Mouse (Mus musculus) skeletal muscle tissue, adult 2 months (tissue): ENCODE results near the gene C130060K24Rik.

Source experiments
- DNase-seq: peaks from one replicate; pipeline ENCODE4 v3.0.0-alpha.2; 2012; ENCODE audit warnings: low read depth, low spot score

The C130060K24Rik gene

DNA sequence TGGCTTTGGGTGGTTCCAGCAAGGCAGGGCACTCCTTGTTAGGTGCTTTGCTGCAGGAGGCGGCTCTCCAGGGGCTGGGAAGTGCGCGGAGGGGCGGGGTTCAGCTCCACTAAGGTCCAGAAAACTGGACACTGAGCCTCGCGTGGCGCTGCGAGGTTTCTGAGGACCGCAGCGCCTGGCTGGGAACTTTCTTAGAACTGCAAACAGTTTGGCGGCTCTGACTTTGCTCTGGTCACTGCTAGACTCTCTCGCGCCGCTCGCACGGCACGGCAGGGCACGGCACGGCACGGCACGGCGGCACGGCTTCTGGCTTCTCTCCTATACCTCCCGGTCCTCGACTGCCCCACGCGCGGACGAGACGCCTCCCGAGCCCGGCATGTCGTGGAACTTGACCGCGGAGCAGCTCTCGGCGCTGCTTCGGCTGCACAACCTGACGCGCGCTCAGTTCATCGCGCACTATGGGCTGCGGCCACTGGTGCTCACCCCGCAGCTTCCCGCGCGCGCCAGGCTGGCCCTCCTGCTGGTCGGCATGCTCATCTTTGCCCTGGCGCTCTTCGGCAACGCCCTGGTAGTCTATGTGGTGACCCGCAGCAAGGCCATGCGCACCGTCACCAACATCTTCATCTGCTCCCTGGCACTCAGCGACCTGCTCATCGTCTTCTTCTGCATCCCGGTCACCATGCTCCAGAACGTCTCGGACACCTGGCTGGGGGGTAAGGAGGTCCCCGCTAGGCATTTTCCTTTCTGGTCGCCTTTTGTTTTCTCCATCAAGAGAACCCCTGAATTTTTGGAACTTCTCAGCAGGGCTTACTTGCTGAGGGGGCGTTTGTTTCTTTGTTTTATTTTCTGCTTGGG, at the start of gene C130060K24Rik:
Gene C130060K24Rik (plus strand): TSS at position 188 of the 855 bp plus-strand sequence.
- DNase-seq, result no peak

DNA sequence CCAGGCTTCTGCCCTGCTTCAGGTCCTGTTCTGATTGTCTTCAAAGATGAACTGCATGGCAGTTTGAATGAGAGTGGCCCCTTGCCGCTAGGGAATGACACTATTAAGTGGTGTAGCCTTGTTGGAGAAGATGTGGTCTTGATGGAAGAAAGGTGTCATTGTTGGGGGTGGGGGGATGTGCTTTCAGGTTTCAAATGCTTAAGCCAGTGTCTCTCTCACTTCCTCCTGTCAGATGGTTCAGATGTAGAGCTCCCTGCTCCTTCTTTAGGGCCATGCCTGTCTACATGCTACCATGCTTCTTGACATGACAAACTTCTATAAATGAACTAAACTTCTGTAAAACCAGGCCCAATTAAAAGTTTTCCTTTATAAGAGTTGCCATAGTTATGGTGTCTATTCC, 46.7 kb upstream of the C130060K24Rik start:
- no peak for DNase-seq

DNA sequence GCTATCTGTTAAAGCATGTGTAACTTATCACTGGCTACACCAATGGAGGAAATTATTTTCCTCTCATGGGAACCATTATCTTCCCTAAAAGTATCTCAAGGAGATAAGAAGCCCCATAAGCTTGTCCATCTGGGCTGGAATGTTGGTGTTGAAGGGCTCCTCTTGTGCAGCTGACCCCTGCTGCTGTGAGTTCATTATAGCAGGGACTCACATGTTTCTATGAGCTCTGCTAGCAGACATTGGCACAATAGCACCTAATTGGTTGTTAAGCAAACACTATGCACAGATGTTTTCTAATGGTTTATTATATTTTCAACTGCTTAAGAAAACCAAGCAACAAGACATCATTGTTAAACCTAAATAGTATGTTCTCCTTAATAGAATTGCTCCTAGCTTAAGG, 41.5 kb upstream of the C130060K24Rik start:
- DNase-seq, result no peak

DNA sequence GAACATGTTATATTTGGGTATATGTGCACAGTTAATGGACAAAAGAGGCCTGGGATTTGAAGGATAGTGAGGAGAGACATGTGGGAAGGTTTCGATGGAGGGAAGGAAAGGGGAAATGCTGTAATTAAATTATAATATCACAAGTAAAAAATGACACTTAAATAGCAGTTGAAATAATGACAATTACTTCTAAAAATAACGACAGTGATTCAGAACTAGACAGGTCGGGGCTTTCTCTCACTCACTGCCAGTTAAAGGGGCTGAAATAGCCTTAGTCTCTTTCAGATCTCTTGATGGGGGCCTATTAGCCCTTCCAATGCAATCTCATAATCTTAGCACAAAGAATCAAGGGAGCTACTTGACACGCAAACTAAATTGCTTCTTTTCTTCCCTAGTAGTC, 39.5 kb upstream of the C130060K24Rik start:
- no peak for DNase-seq

DNA sequence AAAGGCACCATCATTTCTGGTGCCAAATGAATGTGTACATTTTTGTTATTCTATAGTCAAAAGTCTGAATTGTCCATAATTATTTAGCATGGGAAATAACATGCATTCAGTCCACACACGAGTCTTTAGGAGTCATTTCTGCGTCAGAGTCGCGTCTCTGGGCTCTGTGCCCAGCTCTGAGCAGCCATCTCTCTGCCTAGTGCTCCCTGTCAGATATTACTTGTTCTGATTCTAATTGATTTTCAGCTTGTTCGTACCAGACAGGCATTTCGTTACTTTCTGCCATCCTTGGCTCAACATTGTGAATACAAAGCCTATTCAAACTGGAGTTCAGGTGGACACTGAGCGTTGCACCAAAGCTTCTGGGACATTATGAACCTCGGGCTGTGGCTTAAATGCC, 33.2 kb upstream of the C130060K24Rik start:
- DNase-seq, result no peak

DNA sequence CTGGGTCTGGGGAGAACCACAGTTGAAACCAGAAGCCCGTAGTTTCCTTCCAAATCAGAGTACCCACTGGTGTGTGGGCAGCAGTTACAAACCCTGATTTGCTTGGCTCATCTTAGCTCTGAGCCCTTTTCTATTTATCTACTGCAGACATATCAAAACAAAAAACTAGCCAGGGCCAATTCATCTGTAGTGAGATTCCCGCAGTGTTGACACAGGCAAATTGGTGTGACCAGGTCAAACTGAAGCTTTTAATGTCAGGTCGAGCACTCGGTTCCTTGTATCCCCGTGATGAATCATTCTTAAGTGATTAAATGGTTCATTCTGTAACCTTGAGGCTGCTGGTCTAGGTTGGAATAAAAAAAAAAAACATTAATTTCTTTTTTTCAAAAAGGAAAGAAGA, 32.6 kb upstream of the C130060K24Rik start:
- DNase-seq, result no peak

DNA sequence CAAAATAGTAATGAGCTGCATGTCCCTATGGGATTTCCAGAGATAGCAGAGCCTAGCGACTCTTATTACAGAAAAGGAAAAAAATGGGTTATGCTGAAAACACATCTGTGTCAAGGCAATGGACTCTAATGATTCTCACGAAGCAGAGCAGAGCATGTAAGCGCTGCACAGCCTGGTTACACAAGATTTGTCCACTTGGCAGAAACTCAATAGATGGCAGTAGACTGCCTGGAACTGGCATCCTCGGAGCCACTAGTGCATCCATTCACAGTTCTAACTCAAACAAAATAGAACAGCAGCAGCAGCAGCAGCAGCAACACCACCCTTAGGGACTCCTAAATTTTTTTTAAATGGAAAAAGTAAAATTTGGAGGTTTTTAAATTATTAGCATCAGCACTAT, 29.3 kb upstream of the C130060K24Rik start:
- no peak for DNase-seq

DNA sequence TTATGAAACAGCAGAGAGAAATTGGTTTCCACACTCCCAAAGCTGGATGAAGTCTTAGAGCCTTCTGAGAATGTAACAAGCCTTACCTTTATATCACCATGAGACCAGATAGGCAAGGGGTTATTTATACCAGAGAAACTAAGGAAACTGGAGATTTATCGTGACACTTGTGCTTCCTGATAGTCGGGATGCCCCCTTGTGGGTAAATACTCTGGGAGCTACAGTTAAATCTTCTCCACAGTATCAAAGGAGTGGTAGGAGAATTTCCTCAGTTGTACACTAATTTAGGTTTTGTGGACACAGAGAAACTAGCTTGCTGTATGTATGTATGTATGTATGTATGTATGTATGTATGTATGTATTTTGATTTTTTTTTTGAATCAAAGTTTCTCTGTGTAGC, 5.0 kb upstream of the C130060K24Rik start:
- no peak for DNase-seq

DNA sequence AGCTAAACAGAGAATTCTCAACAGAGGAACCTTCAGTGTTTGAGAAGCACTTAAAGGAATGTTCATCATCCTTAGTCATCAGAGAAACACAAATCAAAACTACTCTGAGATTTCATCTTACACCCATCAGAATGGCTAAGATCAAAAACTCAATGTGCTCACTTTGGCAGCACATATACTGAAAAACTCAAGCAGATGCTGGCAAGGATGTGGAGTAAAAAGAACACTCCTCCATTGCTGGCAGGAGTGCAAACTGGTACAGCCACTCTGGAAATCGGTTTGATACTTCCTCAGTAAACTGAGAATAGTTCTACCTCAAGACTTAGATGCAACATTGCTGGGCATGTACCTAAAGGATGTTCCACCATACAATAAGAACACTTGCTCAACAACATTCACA, 41.0 kb downstream of the C130060K24Rik start:
- DNase-seq, result no peak

DNA sequence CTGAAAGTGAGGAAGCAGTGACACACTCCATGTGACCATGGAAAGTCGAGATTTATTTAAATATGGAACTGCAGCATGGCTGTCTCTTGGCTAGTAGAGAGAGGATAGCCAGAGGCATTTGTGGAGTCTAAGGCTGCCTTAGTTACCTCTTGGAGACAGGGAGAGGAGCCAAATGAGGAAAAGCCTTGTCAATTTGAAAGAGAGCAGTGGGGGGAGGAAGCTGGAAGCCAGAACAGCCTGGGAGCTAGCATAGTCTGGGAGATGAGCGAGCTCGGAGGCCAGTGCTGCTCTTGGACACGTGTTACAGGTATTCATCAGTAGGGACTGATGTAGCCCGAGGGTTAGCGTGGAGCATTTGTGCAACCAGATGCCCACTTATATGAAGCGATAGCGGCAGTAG, 46.2 kb downstream of the C130060K24Rik start:
- no peak for DNase-seq

DNA sequence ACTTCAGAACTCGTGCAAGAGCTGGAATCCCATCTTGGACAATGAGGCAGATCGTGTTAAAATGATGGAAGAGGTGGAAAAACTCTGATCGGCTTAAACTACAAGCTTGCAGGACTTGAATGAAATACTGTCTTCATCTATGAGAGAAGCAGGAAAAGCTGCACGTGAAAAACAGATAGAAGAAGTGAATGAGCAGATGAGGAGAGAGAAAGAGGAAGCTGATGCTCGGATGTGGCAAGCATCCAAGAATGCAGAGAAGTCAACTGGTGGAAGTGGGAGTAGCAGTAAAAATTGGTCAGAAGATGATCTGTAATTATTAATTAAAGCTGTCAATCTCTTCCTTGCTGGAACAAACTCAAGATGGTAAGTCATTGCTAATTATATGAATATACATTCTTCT, 52.3 kb downstream of the C130060K24Rik start:
- no peak for DNase-seq

DNA sequence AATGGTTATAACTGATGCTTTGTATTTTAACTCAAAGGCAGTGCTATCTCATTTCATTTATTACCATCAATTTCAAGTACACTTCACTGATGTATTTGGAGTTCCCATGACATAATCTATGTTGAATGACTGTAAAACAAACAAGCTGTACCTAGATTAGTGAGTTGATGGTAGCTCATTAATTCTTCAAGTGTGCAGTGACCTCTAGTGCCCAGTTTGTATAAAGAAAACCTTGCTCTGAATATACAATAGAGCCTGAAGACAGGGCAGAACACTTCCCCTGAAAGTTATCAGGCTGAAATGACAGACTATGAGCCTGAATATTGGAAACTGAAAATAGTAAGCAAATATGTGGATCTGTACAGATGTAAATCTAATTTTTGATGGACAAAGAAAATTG, 72.6 kb downstream of the C130060K24Rik start:
- DNase-seq, result no peak

DNA sequence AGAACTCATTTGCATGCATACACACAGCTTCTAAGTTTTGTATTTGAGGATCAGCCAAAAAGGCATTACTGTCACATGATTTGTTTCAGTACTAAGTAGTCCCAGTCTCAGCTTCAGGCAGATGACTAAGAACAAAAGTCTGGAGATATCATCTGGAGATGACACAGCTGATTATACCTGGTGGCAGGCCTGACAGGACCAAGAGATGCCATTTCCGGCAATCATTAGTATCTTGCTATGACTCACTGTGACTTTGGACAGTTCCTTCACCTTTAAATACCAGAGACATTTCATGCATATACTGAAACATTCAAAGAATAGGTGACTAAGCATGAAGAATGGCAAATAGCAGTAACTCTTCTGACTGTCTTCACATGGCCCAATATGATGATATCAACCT, 84.4 kb downstream of the C130060K24Rik start:
- no peak for DNase-seq

DNA sequence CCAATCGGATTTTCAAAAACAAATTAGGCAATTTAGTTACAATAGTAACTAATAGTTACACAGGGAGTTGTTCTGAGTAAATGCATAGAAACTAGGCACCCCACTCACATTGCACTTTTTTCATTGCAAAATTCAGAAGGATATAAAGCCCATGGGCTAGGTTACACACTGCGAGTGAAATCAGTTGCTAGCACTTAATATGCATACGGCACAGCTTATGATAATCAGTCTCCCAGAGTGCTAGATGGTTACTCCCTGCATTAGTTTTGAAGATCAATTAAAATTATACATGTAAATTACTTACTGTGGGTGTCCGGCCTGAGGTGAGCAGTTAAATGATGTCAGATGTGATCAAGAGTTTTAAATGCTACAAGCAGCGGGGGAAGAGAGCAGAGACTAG, 89.4 kb downstream of the C130060K24Rik start:
- DNase-seq, result no peak

DNA sequence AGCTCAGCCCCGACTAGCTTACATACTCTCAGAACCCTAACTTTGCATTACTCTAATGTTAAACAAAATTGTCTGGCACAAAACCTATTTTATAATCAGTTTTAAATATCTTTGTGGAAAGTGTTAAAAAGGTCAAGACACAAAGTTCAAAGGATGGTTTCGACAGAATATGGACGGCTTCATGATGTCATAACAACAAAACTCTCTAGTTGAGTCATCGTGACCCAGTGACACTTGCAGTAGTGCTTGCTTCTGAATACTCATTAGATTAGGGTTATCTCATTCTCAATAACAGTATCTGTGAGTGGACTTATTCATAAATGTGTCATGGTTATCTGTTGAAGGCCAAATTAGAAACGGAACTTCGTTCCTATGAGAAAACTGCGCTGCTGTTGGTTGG, 91.5 kb downstream of the C130060K24Rik start:
- DNase-seq, result no peak

DNA sequence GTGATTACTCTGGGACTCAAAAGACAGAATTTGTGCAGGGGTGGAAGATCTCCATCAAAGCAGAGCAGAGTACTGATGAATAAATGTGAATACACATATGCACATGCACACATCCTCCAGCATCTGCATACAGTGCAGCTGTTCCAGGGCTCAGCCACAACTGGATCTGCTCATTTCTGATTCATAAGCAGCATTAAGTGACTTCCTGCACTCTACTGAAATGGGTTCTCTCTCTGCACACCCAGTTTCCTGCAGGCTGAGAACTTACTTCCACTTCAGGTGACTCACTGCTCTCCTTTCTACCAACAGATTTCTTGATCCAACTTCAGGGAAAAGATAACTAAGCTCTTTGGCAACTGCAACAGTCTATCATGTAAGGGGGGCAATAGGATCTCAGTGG, 117.9 kb downstream of the C130060K24Rik start:
- no peak for DNase-seq
